Mouse (Mus musculus) splenic B cell, adult 2 months (primary cell): ENCODE results near the gene Ssh3.

Source experiments
- DNase-seq: peaks from one replicate; pipeline ENCODE4 v3.0.0-alpha.2; 2011; ENCODE audit warnings: low read depth, low spot score
- H3K27me3 ChIP-seq: 2 replicates; pipeline ENCODE4 v1.6.1; 2012; ENCODE audit warnings: mild to moderate bottlenecking, low read length, moderate library complexity, mixed read lengths; ENCODE audit not compliant: control insufficient read depth, poor library complexity, insufficient read depth, severe bottlenecking
- H3K36me3 ChIP-seq: 2 replicates; pipeline ENCODE4 v1.6.1; 2012; ENCODE audit warnings: mild to moderate bottlenecking, low read length, moderate library complexity, mixed read lengths; ENCODE audit not compliant: control insufficient read depth, poor library complexity, insufficient read depth, severe bottlenecking

Gene Ssh3

DNA sequence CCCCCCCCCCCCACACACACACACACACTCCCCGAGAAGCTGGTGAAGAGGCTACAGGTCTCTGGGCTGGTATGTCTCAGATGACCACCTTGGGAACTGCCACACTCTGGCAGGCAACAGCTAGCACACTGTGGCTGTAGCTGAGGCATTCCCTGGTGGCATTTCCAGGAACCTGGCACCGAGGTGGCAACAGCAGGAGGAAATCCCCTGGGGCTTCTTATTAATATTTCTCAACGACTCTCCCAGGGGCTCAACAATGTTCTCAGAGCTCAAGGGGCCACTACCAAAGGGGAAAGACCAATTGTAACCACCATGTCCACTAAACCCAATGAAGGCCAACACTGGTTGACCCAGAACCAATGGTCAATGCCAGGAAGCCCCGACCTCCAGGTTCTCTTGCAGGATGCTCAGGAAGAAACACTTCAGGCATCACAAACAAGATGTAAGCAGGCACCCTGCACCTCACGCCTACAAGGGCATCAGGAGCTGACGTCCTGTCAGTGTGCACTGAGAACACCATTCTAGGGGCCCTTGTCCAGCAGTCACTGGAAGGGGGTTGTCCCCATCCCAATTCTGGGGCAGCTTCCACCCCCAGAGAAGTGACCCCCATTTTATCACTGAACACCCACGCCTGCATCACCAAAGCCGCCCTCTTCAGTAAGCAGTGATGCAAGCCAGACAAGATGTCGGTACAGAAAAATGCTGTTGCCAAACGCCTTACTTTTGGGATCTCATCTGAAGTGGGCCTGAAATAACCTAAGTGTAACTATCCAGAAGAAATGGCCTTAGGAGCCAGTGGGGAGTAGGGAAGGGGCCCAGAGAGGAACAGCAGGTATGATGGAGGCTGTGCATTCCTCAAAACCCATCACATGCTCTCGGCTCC, 32.1 kb upstream of the Ssh3 start:
- no peak for DNase-seq
- H3K27me3 ChIP-seq, result no peaks in the 10 kb centered on the region

DNA sequence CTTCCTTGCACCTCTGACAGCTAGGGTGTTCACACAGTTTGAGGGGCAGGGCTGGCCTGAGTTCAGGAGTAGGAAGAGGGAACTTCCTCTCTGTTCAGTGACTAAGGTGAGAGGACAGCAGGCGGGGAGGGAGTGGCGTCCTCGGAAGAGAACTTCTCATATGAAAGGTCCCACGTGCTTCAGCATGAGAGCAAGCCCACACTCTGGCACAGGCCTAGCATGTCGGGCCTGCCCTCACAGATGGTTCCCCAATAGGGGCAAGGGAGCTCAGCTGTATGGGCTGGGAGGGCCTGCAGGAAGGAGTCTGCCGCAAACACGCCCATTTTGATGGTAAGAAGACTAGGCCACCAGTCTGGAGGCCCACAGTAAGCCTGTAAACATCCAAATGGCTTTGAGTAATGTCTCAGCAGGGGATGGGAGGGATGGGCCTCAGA, 31.3 kb upstream of the Ssh3 start:
- Histone ChIP-seq H3K36me3 (peaks cover 5% of the 10 kb centered on the region), H3K27me3 (no peaks in the 10 kb centered on the region)
- DNase-seq, result peak; percentile 94

More for the DNA sequence above, 32.1 kb upstream of the Ssh3 start:
- H3K36me3 ChIP-seq, result peaks cover 2% of the 10 kb centered on the region; the same call in 1 of the 2 replicates

DNA sequence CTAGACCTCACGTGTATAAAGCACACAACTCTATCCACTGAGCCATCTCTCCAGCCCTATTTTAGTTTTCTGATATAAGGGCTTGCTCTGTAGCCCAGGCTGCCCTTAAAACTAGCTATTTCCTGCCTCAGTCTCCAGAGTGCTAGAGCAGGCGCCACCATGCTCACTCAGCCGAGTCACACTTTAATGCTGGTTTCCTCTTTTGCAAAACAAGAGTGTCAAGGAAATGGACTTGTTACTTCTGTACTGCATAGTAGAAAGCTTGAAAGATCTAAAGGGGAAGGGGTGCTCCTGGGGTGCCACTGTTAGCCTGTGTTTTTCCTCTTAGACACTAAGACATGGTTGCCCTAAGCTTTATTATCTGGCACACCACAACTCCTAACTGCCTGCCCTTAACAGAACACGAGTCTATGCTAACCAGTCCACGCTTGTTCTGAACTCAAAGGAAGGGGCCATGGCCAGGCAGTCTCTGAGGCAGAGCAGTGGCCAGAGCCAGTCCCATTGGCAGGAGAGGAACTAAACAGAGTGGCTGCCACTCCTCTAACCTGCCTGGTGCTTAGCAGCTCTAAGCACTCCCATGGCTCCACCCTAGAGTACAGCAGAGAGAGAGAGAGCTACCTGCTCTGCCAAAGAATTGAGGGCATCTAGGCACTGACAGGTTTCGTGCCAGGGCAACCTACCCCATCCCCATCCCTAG, 30.7 kb upstream of the Ssh3 start:
- Histone ChIP-seq H3K27me3 (no peaks in the 10 kb centered on the region), H3K36me3 (peaks cover 5% of the 10 kb centered on the region)
- DNase-seq, result peak; percentile 82

DNA sequence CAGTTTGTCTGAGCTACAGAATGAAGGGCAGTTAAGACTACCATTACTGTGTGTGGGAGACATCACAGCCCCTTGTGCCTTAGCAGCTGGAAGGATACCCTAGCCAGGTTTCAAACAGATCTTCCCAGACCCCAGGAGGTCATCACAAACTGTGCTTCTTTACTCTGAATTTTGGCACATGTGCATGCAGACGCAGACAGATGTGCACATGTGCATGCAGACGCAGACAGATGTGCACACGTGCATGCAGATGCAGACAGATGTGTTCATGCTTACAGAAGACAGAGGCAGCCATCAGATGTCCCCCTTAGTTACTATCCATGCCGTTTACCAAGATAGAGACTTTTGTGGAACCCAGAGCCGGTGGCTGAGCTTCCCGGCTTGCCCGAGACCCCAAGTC, 30.1 kb upstream of the Ssh3 start:
- H3K27me3 ChIP-seq, result no peaks in the 10 kb centered on the region
- H3K36me3 ChIP-seq, result peaks cover 5% of the 10 kb centered on the region
- no peak for DNase-seq

DNA sequence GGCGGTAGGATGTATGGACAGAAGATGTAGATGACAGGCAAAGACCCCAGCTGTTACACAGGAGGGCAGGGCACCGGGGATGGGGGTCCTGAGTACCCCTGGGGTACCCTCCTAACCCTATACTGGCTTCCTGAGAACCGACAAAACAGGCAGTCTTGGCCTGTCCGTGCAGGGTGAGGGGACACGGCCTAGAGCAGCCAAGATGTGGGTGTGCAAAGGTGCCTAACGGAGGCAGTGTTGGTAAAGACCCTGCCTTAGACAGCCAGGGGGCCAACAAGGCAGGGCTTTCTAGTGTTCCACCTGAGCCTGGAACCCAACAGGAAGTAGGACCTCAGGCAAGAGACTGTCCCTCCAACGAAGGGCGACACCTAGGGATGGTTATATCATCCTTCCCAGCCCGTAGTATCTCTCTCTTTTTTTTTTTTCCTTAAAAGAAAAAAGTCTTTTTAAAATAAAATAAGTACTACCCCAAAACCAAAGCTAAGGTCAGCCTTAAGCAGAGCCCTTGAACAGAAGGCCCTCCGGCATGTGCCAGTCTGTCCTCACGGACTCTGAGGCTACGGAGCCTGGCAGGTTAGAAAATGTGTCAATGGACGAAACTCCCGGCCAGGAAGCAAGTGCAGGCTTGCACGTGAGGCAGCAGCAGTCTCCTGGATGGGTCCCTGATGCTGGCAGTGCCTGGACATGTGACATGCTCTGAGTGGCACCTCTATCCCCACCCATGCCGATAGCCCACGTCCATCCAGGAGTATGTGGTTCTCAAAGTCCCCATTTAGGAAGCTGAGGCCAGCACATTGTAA, 29.5 kb upstream of the Ssh3 start:
- H3K27me3 ChIP-seq, result no peaks in the 10 kb centered on the region
- DNase-seq, result no peak
- peaks cover 5% of the 10 kb centered on the region for H3K36me3 ChIP-seq

DNA sequence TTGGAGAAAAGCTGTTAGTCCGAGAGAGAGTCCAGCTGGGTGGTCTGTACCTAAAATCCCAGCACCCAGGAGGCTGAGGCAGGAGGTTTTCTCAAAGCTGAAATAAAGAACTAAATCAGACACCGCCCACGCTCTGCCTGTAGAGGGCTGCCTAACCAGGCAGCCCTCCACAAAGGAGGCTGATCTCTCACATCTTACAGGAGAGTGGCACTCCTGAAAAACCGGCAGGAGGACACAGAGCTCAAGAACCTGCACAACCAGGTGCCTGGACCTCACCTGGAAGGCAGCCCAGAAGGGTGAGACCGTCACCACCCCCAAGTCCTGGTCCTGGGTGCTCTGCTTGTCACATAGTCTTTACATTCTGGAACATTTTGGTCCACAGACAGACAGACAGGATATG, 28.9 kb upstream of the Ssh3 start:
- H3K36me3 ChIP-seq, result peaks cover 5% of the 10 kb centered on the region
- DNase-seq, result peak; percentile 48
- H3K27me3 ChIP-seq, result no peaks in the 10 kb centered on the region

DNA sequence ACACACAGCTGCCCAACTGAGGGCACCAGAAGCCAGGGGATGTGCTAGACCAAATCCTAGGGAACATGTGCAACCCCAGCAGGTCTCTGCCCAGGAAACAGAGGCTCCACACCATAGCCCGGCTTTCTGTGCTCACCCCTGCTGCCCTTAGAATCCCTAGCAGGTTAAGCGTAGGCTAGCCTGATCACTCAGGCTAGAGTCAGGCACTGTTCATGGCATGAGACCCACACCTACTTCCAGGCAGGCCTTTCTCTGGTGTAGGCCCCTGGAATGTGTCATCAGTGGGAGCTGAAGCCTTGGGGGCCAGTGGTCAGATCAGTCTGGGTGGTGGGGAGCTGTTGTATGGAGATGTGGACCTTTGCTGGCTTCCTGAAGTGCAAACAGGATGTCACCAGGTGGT, 27.6 kb upstream of the Ssh3 start:
- no peak for DNase-seq

DNA sequence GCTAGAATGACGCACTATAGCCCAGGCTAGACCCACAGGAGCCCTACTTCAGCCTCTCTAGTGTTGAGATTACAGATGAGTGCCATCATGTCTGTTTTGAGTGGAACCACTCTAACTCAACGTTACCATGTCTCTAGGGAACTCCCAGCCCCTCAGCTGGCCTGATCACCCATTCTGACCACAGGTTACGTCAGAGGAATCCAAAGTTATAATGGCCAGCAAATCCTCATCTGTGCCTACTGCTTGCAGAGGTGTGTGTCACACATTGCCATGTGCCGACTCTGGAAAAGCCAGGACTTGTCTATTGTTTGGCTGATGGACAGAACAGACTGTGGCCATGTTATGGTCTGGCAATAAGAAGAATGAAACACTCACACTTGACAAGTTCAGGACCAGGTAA, 26.4 kb upstream of the Ssh3 start:
- H3K27me3 ChIP-seq, result no peaks in the 10 kb centered on the region
- no peak for DNase-seq

More for the DNA sequence above, 27.6 kb upstream of the Ssh3 start:
- H3K36me3 ChIP-seq, result peaks cover 7% of the 10 kb centered on the region
- H3K27me3 ChIP-seq, result no peaks in the 10 kb centered on the region

DNA sequence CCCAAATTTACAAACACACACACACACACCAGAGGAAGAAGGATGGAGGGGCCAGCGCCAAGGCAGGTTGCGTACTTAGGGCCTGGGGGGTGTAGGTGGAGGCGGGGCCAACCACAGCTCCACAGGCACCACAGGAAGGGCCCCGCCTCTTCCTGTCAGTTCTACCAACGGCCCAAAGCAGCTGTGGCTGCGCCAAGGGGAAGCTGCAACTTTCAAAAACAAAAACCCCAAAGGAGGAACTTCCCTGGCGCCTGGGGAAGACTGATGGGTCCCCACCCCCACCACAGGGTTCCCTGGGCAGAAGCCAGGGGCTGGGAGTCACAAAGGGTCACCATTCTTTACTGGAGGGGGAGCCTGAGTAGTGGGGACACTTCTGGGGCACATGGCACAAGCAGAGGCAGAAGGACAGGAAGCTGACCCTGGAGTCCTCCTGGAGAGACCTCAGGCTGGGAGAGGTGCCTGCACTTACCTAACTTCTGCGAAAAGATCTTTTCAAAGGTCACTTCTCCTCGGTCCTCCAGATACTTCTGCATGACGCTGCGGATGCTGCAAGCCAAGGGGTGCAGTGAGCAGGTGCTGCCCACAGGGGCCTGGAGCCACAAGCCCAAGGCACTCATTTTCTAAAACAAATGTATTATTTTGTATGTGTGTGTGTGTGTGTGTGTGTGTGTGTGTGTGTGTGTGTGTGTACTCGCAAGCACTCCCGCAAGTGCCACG, 25.6 kb upstream of the Ssh3 start:
- DNase-seq, result peak; percentile 89
- Histone ChIP-seq H3K27me3 (no peaks in the 10 kb centered on the region), H3K36me3 (peaks cover 20% of the 10 kb centered on the region)

More for the DNA sequence above, 26.4 kb upstream of the Ssh3 start:
- H3K36me3 ChIP-seq, result peaks cover 13% of the 10 kb centered on the region

DNA sequence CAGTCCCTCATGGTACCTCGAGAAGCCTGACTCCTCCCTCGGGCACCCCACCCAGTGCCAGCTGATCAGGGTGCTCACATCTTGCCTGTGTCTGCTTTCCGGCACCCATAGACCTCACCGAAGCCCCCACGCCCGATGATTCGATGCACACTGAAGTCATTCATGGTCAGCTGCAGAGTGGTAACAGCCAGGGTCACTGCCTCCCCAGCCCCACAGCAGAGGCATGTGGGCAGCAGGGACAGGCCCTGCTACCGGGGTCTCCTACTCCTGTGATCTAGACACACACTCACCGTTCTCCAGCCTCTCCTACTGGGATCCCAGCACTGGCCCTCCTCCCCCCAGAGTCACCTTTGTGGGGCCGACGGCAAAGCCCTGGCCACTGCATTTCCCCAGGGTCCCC, 22.2 kb upstream of the Ssh3 start:
- no peak for DNase-seq
- H3K36me3 ChIP-seq, result peaks cover 31% of the 10 kb centered on the region

DNA sequence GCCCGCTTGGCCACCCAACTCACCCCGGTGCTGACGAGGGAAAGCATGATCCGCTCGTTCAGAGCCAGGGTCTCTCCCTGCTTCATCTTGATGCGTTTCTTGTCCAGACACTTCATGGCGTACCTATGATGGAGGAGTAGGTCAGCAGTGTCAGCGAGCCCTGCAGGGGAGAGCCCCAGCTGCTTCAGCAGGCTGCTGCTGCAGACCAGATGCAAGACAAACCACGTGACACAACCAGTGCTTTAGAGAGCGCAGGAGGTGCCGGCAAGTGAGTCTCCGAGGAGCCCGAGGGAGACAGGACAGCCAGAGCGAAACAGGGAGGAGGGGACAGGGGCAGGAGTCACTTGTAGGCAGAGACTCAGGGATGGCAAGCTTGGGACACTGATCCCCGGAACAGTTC, 21.8 kb upstream of the Ssh3 start:
- Histone ChIP-seq H3K36me3 (peaks cover 30% of the 10 kb centered on the region), H3K27me3 (no peaks in the 10 kb centered on the region)
- no peak for DNase-seq

More for the DNA sequence above, 22.2 kb upstream of the Ssh3 start:
- no peaks in the 10 kb centered on the region for H3K27me3 ChIP-seq

DNA sequence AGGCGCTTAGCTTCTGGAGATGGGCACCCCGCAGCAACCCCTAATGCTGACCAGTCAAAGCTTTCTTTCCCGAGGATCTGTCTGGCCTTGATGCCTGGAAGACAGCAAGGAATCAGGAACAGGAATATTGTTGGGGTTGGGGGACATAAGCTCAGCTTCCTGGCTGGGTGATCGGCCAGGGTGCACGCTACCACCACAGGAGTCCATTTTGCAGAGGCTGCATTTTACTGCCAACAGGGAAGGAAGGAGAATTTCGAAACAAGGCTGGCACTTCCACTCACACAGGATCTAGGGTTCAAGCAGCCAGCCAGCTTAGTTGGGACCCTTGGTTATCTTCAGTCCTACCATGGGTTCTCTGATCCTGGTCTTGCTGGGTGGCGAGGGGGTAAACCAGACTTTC, 14.7 kb upstream of the Ssh3 start:
- Histone ChIP-seq H3K27me3 (no peaks in the 10 kb centered on the region), H3K36me3 (peaks cover 13% of the 10 kb centered on the region)
- DNase-seq, result no peak

DNA sequence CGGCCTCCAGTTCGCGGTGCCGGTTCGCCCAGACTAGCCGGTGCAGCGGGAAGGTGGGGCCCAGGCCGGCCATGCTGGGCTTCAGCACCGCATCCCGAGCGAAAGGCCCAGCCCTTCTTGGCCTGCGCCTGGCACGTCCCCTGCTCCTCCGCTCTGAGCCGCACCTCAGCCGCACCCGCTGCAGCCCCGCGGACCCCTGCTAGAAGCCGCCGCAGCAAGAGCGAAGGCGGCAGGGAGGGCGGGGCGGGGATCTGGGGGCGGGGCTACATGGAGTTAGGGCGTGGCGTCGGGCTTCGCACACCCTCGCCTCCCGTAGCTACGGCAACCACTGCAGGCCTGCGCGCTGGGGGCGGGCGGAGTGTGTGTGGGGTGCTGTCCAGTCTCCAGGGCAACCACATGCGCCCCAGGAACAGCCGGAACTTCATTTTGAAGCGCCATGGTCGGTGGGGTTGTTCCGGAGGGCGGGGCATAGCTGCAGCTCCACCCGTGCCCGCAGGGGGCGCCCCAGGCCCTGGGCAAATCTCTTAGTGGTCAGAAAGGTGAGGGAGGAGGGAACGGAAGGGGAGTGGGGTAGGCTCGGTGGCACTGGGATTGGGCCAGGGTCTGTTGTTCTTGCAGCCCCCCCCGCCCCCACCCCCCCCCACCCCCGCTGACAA, 14.0 kb upstream of the Ssh3 start, which contains the start of gene Ankrd13d:
Gene Ankrd13d, minus strand, starts transcription at position 240 of the 656 bp plus-strand sequence.
- peaks cover 10% of the 10 kb centered on the region for H3K36me3 ChIP-seq
- H3K27me3 ChIP-seq, result no peaks in the 10 kb centered on the region
- DNase-seq, result peak; percentile 96

DNA sequence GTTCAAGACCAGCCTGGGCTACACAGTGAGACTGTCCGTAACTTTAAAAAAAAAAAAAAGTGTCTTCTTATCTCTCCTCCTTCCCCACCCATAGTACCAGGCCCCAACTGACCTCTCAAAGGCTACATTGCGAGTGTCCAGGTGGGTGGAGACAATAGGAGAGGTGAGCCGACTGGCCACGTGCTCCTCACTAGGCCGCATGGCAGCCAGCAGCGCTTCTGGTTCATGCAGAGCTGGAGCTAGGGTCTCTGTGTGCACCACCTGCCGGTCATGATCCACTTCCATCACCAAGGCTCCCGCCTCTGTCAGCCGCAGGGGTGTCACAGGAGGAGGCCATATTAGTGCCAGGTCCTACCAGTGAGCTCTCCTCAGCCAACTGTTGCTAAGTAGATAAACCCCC, 11.4 kb upstream of the Ssh3 start:
- Histone ChIP-seq H3K27me3 (no peaks in the 10 kb centered on the region), H3K36me3 (peaks cover under 1% of the 10 kb centered on the region; the same call in 1 of the 2 replicates)
- DNase-seq, result no peak
